Mouse (Mus musculus): ENCODE results near the gene Ccdc74a. TPM values are rescaled to one million over a fixed set of nuclear protein-coding genes. Genes with fewer than 3 reads are reported as not detected.

Gene Ccdc74a
- polyA plus RNA-seq, 1 experiment from 2014 or later: 5.6 TPM

DNA sequence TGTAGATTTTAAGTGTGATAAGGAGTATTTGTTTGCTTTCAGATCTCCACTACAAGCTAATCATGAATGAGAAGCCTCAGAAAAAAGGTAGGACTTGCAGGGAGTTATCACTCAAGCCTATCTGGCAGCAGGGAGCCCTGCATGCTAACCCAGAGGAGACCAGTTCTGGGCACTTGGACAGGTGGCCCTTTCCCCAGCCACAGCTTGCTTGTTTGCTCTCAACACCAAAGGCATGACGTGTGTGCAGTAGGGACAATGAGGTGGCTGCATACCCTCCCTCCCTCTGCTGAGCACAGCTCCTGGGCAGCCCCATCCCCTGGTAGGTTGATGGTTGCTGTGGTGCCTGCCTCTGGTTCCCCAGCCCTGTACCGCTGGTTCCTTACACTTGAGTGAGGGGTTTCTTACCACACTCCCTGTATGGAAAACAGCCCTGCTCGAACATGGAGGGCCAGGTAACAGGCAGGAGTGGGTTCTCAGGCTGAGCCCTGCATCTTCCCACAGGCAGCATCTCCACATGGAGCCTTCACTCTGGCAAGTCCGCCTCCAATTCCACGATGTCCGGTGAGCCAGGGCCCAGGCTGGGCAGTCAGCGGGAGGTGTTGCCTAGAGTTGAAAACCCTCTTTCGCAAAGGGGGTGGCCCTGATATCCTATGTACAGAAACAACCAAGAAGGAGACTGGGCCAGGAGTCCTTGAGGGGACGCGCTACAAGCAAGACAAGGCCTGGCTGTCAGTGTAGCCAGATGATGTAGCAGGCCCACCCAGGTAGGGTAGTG is 1.5 kb downstream of the Ccdc74a start:
- H3K27ac ChIP-seq (ENCODE audit: low read length): no peak overlapping the region
- no peak for ATAC-seq (ENCODE audit: insufficient number of reproducible peaks, insufficient read depth, low FRiP score, low read depth)
- no peak overlapping the region for H3K4me3 ChIP-seq (ENCODE audit: low read depth, low read length)
- no peaks in the 10 kb centered on the region for H3K9me3 ChIP-seq (ENCODE audit: control insufficient read depth, low read depth, low read length)
- H3K36me3 ChIP-seq (ENCODE audit: control insufficient read depth, insufficient read depth, low read length): peaks cover 15% of the 10 kb centered on the region
- no peak overlapping the region for H3K4me2 ChIP-seq (replicated peaks; ENCODE audit: low read depth, low read length)
- no peak overlapping the region for H3K9ac ChIP-seq (replicated peaks; ENCODE audit: low read depth, low read length)
- no peaks in the 10 kb centered on the region for H3K27me3 ChIP-seq (ENCODE audit: control insufficient read depth, insufficient read depth, low read length)
- 83% methylated on average over 10 of the region's 10 CpGs for WGBS
- H3K4me1 ChIP-seq (ENCODE audit: control insufficient read depth, insufficient read depth, low read length): 0 out of 2 replicates have a peak, but pooled peaks cover 6% of the 10 kb centered on the region

DNA sequence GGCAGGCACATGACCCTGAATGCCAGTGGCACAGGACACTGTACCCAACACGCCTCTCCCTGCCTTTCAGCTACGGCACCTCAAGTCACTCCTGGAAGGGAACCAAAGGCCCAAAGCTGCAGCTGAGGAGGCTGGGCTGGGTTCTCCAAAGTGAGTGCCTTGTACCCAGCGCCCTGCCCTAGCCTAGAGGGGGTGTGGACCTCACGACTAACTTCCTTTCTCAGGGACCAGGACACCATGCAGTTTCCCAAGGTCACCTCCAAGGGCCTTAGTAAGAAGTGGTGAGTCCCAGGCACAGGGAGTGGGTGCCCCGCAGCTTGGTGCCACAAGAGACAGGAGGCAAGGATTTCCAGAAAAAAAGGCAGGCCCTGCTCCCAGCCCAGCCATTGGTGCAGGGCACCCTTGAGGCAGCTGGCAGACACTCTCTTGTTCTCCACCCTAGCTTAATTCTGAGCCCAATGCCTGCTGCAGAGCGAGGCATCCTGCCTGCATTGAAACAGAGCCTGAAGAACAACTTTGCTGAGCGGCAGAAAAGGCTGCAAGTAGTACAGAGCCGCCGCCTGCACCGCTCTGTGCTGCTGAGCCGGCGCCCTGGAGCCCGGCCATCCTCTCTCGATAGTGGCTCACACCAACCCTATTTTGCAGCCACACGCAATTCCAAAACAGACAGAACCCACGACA is 3.8 kb downstream of the Ccdc74a start:
- Histone ChIP-seq H3K4me1 (ENCODE audit: control insufficient read depth, insufficient read depth, low read length) (0 out of 2 replicates have a peak, but pooled peaks cover 6% of the 10 kb centered on the region), H3K4me3 (ENCODE audit: low read depth, low read length) (no peak overlapping the region), H3K27ac (ENCODE audit: low read length) (no peak overlapping the region), H3K9me3 (ENCODE audit: control insufficient read depth, low read depth, low read length) (no peaks in the 10 kb centered on the region), H3K27me3 (ENCODE audit: control insufficient read depth, insufficient read depth, low read length) (no peaks in the 10 kb centered on the region), H3K36me3 (ENCODE audit: control insufficient read depth, insufficient read depth, low read length) (peaks cover 37% of the 10 kb centered on the region), H3K9ac (replicated peaks; ENCODE audit: low read depth, low read length) (no peak overlapping the region), H3K4me2 (replicated peaks; ENCODE audit: low read depth, low read length) (no peak overlapping the region)
- ATAC-seq (ENCODE audit: insufficient number of reproducible peaks, insufficient read depth, low FRiP score, low read depth): no peak
- 87% methylated on average over 16 of the region's 16 CpGs for WGBS

DNA sequence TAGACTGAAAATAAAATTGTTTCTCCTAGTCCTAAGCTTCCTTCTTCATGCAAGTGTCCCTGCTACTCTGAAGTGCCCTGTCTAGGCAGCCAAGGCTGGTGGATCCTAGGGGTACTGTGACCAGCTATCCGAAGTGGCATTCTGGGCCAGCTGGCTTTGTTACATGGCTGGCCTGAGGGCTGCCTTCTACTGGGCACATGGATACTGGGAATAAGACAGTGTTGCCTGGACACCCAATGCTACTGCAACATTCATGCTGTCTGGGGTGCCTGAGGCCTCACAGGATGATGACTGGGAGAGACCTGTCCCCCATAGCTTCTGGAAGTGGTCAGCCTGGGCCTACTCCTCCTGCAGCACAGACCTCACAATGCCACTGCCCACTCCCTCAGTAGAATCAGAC is 4.4 kb downstream of the Ccdc74a start:
- H3K4me3 ChIP-seq (ENCODE audit: low read depth, low read length): no peak overlapping the region
- ATAC-seq (ENCODE audit: insufficient number of reproducible peaks, insufficient read depth, low FRiP score, low read depth): no peak
- 0 out of 2 replicates have a peak, but pooled peaks cover 6% of the 10 kb centered on the region for H3K4me1 ChIP-seq (ENCODE audit: control insufficient read depth, insufficient read depth, low read length)
- H3K9ac ChIP-seq (replicated peaks; ENCODE audit: low read depth, low read length): no peak overlapping the region
- H3K9me3 ChIP-seq (ENCODE audit: control insufficient read depth, low read depth, low read length): no peaks in the 10 kb centered on the region
- H3K27me3 ChIP-seq (ENCODE audit: control insufficient read depth, insufficient read depth, low read length): no peaks in the 10 kb centered on the region
- no peak overlapping the region for H3K27ac ChIP-seq (ENCODE audit: low read length)
- peaks cover 39% of the 10 kb centered on the region for H3K36me3 ChIP-seq (ENCODE audit: control insufficient read depth, insufficient read depth, low read length)
- 97% methylated on average over 1 of the region's 1 CpGs for WGBS
- H3K4me2 ChIP-seq (replicated peaks; ENCODE audit: low read depth, low read length): no peak overlapping the region

DNA sequence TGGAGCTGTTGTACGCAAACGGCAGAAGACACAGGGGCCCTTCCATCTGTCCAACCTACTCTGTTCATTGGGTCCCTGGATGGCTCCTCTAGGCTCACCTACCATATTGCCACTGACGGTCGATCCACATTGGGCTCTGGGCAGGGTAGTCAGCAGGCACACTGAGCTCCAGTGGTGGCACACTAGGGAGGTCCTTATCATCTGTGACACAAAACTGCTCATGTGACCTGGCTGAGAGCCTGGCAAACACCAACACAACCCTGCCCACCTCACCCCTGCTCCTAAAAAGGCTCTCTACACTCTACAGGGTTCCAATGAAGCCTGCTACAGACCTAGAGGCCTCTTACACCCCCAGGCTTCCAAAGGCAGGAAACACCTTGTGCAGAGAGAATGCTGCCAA is 6.3 kb downstream of the Ccdc74a start:
- H3K36me3 ChIP-seq (ENCODE audit: control insufficient read depth, insufficient read depth, low read length): peaks cover 42% of the 10 kb centered on the region
- no peak for ATAC-seq (ENCODE audit: insufficient number of reproducible peaks, insufficient read depth, low FRiP score, low read depth)
- H3K4me3 ChIP-seq (ENCODE audit: low read depth, low read length): no peak overlapping the region
- no peaks in the 10 kb centered on the region for H3K27me3 ChIP-seq (ENCODE audit: control insufficient read depth, insufficient read depth, low read length)
- H3K9me3 ChIP-seq (ENCODE audit: control insufficient read depth, low read depth, low read length): no peaks in the 10 kb centered on the region
- 94% methylated on average over 4 of the region's 4 CpGs for WGBS
- no peak overlapping the region for H3K9ac ChIP-seq (replicated peaks; ENCODE audit: low read depth, low read length)
- H3K27ac ChIP-seq (ENCODE audit: low read length): no peak overlapping the region
- no peaks in the 10 kb centered on the region for H3K4me1 ChIP-seq (ENCODE audit: control insufficient read depth, insufficient read depth, low read length)
- no peak overlapping the region for H3K4me2 ChIP-seq (replicated peaks; ENCODE audit: low read depth, low read length)

DNA sequence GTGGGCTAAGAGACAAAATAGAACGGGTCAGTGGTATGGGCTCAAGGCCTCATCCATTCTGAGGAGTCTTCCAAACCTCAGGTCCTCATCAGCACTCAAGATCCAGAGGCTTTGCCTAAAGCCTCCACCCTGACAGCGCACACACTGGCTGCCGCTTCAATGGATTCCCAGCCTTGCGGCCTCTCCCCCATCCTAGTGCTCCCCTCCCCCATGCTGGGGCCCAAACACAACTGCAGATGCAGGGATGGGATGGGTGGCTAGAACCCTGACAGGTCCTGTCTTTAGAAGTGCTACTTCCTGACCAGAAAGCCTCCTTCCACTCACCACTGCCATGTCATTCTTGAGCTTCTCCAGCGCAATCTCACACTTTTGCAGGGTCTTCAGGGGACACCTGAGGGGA is 7.3 kb downstream of the Ccdc74a start:
- WGBS: 94% methylated on average over 5 of the region's 5 CpGs
- H3K27me3 ChIP-seq (ENCODE audit: control insufficient read depth, insufficient read depth, low read length): no peaks in the 10 kb centered on the region
- H3K4me2 ChIP-seq (replicated peaks; ENCODE audit: low read depth, low read length): no peak overlapping the region
- no peak for ATAC-seq (ENCODE audit: insufficient number of reproducible peaks, insufficient read depth, low FRiP score, low read depth)
- peaks cover 40% of the 10 kb centered on the region for H3K36me3 ChIP-seq (ENCODE audit: control insufficient read depth, insufficient read depth, low read length)
- no peak overlapping the region for H3K9ac ChIP-seq (replicated peaks; ENCODE audit: low read depth, low read length)
- no peak overlapping the region for H3K4me3 ChIP-seq (ENCODE audit: low read depth, low read length)
- no peak overlapping the region for H3K27ac ChIP-seq (ENCODE audit: low read length)
- no peaks in the 10 kb centered on the region for H3K9me3 ChIP-seq (ENCODE audit: control insufficient read depth, low read depth, low read length)
- H3K4me1 ChIP-seq (ENCODE audit: control insufficient read depth, insufficient read depth, low read length): no peaks in the 10 kb centered on the region

DNA sequence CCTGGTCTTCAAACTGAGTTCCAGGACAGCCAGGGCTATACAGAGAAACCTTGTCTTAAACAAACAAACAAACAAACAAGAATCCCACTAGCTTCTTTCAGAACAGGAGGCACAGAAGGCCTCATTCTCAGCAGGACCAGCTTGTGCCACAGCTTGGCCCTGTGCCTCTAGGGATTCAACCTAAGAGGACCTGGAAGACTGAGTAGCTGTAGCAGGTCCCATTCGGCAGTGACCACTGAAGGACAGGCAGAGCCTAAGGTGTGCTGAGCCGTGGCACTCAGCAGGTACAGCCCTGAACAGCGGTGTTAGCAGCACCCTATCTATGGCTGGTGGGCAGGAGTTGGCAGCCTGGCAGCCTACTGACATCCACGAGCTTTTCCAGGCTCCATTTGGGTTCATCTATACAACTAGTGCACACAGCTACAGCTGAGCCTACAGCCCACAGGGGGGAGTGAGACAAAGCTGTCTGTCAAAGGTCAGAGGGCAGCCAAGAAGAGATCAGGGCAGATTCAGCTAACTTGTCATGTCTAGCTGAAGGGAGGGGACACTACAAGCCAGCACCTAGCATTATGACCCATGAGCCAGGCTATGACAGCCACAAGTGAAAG is 8.0 kb downstream of the Ccdc74a start:
- H3K4me2 ChIP-seq (replicated peaks; ENCODE audit: low read depth, low read length): no peak overlapping the region
- H3K4me3 ChIP-seq (ENCODE audit: low read depth, low read length): no peak overlapping the region
- H3K27ac ChIP-seq (ENCODE audit: low read length): no peak overlapping the region
- ATAC-seq (ENCODE audit: insufficient number of reproducible peaks, insufficient read depth, low FRiP score, low read depth): no peak
- H3K4me1 ChIP-seq (ENCODE audit: control insufficient read depth, insufficient read depth, low read length): no peaks in the 10 kb centered on the region
- H3K27me3 ChIP-seq (ENCODE audit: control insufficient read depth, insufficient read depth, low read length): no peaks in the 10 kb centered on the region
- no peaks in the 10 kb centered on the region for H3K9me3 ChIP-seq (ENCODE audit: control insufficient read depth, low read depth, low read length)
- no peak overlapping the region for H3K9ac ChIP-seq (replicated peaks; ENCODE audit: low read depth, low read length)
- peaks cover 40% of the 10 kb centered on the region for H3K36me3 ChIP-seq (ENCODE audit: control insufficient read depth, insufficient read depth, low read length)
- 85% methylated on average over 4 of the region's 4 CpGs for WGBS

DNA sequence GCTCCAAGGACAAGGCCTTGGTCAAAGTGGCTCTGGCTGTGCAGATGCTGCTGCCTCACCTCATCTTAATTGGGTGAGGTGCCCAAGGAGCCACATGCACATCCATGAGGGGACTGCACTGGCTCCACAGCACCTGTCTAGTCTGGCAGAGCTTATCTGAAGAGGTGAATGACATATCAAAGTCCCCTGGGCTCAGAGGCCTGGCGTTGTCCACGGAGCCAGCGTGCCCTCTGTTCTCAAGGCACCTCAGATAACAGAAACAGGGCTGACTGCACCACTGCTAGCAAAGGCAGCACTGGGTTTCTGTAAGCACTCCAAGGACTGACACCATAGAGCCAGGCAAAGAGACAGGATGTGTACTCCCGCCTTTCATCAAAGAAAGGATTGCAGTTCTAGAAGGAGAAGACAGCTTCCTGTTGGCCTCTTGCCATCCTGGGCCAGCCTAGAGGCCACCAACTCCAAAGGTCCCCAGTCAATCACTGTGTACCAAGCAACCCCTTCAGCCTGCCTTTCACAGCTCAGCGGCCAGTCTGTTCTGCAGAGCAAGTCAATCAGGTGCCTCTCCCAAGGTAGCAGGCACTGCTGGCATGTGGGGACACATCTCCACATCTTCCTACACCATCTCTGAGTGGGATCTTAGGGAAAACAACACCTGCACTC is 10.1 kb downstream of the Ccdc74a start:
- H3K4me3 ChIP-seq (ENCODE audit: low read depth, low read length): no peak overlapping the region
- no peak for ATAC-seq (ENCODE audit: insufficient number of reproducible peaks, insufficient read depth, low FRiP score, low read depth)
- no peaks in the 10 kb centered on the region for H3K27me3 ChIP-seq (ENCODE audit: control insufficient read depth, insufficient read depth, low read length)
- 91% methylated on average over 5 of the region's 5 CpGs for WGBS
- H3K36me3 ChIP-seq (ENCODE audit: control insufficient read depth, insufficient read depth, low read length): peaks cover 45% of the 10 kb centered on the region
- H3K9me3 ChIP-seq (ENCODE audit: control insufficient read depth, low read depth, low read length): no peaks in the 10 kb centered on the region
- H3K27ac ChIP-seq (ENCODE audit: low read length): no peak overlapping the region
- H3K9ac ChIP-seq (replicated peaks; ENCODE audit: low read depth, low read length): no peak overlapping the region
- H3K4me2 ChIP-seq (replicated peaks; ENCODE audit: low read depth, low read length): no peak overlapping the region
- H3K4me1 ChIP-seq (ENCODE audit: control insufficient read depth, insufficient read depth, low read length): no peaks in the 10 kb centered on the region

DNA sequence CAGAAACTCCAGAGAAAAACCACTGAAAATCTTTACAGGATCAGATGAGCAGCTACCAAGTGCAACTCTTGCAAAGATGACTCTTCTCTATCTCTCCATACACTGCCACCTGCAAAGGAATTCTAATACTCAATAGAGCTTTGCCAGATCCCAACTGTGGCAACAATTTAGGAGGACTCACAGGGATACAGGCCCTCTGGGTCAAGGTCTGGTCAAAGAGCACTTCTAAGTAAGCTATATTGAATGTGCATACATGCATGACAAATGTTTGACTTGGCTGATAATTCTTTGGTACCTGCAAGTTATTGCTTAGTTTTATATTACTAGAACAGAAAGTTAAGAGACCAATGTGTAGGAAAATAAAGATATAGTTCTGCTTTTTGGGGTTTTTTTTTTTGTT is 19.3 kb downstream of the Ccdc74a start:
- H3K27ac ChIP-seq (ENCODE audit: low read length): no peak overlapping the region
- peaks cover 42% of the 10 kb centered on the region for H3K36me3 ChIP-seq (ENCODE audit: control insufficient read depth, insufficient read depth, low read length)
- ATAC-seq (ENCODE audit: insufficient number of reproducible peaks, insufficient read depth, low FRiP score, low read depth): no peak
- H3K4me3 ChIP-seq (ENCODE audit: low read depth, low read length): no peak overlapping the region
- H3K4me1 ChIP-seq (ENCODE audit: control insufficient read depth, insufficient read depth, low read length): no peaks in the 10 kb centered on the region
- no peak overlapping the region for H3K4me2 ChIP-seq (replicated peaks; ENCODE audit: low read depth, low read length)
- no peaks in the 10 kb centered on the region for H3K27me3 ChIP-seq (ENCODE audit: control insufficient read depth, insufficient read depth, low read length)
- H3K9ac ChIP-seq (replicated peaks; ENCODE audit: low read depth, low read length): no peak overlapping the region
- no peaks in the 10 kb centered on the region for H3K9me3 ChIP-seq (ENCODE audit: control insufficient read depth, low read depth, low read length)

Measured in stomach, embryonic 14.5 days (tissue).